8 mouse cellular contexts compared by ENCODE assay signal in the genomic region with DNA sequence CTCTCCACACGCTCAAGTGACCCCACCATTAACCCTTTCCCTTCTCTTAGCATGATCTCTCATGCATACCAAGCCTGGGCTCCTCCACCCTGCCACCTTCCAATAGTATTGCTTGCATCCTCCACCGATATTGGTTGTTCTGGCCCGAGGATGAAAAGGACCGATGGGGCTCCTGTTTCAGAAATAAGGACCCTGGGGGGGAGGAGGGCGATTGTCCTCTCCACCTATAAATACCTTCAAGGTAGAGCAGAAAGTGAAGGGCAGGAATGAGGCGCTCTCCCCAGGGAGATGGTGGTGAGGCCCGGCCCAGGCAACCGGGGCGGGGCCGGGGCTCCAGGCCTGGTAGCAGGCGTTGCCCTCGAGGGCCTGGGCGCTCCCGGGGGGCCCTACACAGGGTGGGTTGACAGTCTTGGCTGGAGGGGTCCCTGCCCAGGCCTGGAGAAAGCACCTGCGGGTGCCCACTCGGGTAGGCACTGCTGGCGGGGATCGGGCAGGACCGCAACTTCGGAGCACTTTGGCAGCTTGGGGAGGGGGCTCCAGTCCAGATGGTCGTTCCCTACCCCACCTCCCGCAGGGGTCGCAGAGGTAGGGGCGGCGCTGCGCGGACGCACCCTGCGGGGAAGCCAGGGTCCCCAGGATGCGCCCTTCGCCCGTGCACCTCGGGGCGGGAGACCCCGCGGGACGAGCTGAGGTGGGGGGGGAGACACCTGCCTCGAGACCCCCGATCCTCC. TPM values are rescaled to one million over a fixed set of nuclear protein-coding genes. Genes with fewer than 3 reads are reported as not detected.
DNase-seq lines count a peak whose midpoint lies in the region; ATAC-seq and TF ChIP-seq lines count a peak whose summit lies in the region.

No protein-coding gene starts in this region.

- peak overlapping the region; percentile 86 for H3K9ac ChIP-seq in forebrain, embryonic 14.5 days (ENCODE audit: low read length)
- peak overlapping the region; percentile 78 for H3K9ac ChIP-seq in lung, embryonic 15.5 days

- H3K4me1 ChIP-seq in bone marrow, adult 2 months (ENCODE audit: control insufficient read depth, insufficient read depth, low read length) = no peaks in the 10 kb centered on the region
- H3K4me1 ChIP-seq in forebrain, embryonic 14.5 days (ENCODE audit: control insufficient read depth, insufficient read depth, low read length) = 0 out of 2 replicates have a peak, but pooled peaks cover 3% of the 10 kb centered on the region
- no peaks in the 10 kb centered on the region; the same call in 1 of the 2 replicates for H3K4me1 ChIP-seq in kidney, adult 2 months (ENCODE audit: control insufficient read depth, insufficient read depth, low read length)
- H3K4me1 ChIP-seq in lung, embryonic 15.5 days = peaks cover 16% of the 10 kb centered on the region; the same call in 1 of the 2 replicates

- peak; percentile 61 for ATAC-seq in forebrain, embryonic 14.5 days
- peak; percentile 57 for ATAC-seq in lung, embryonic 15.5 days (ENCODE audit: borderline replicate concordance, extremely low read depth, low FRiP score, low TSS enrichment)

- peak overlapping the region; percentile 85 for H3K4me2 ChIP-seq in forebrain, embryonic 14.5 days (ENCODE audit: low read length)
- H3K4me2 ChIP-seq in lung, embryonic 15.5 days = peak overlapping the region; percentile 98

- H3K4me3 ChIP-seq in bone marrow, adult 2 months (replicated peaks; ENCODE audit: control insufficient read depth, low read depth, low read length) = peak overlapping the region; percentile 81
- peak overlapping the region; percentile 76 for H3K4me3 ChIP-seq in forebrain, embryonic 14.5 days (ENCODE audit: low read depth, low read length)
- peak overlapping the region; percentile 100 for H3K4me3 ChIP-seq in kidney, adult 2 months (ENCODE audit: insufficient read depth, low read depth, low read length)
- H3K4me3 ChIP-seq in lung, embryonic 15.5 days = peak overlapping the region; percentile 83

- H3K9me3 ChIP-seq in forebrain, embryonic 14.5 days (replicated peaks; ENCODE audit: control insufficient read depth, low read length) = no peaks in the 10 kb centered on the region
- H3K9me3 ChIP-seq in lung, embryonic 15.5 days = no peaks in the 10 kb centered on the region

- no peak for TF ChIP-seq POLR2A in bone marrow, adult 2 months (IDR thresholded peaks at IDR 0.05; ENCODE audit: borderline replicate concordance, control insufficient read depth, low read depth, low read length)
- no peak for TF ChIP-seq POLR2A in kidney, adult 2 months (IDR thresholded peaks at IDR 0.05; ENCODE audit: low read depth, low read length)

- intact Hi-C loops in left cerebral cortex, postnatal 4 days (cut with DNase I) = no loop called here

- TF ChIP-seq CTCF in bone marrow, adult 2 months (IDR thresholded peaks at IDR 0.05; ENCODE audit: control insufficient read depth, insufficient read depth, low read length) = no peak
- TF ChIP-seq CTCF in kidney, adult 2 months (conservative IDR thresholded peaks at IDR 0.05; ENCODE audit: insufficient read depth, insufficient read length, low read depth, low read length) = no peak

- peaks cover 25% of the 10 kb centered on the region for H3K27me3 ChIP-seq in forebrain, embryonic 14.5 days (replicated peaks; ENCODE audit: control insufficient read depth, insufficient read depth, low read length)
- no peaks in the 10 kb centered on the region for H3K27me3 ChIP-seq in kidney, adult 2 months (replicated peaks; ENCODE audit: control insufficient read depth, insufficient read depth, low read length)
- H3K27me3 ChIP-seq in lung, embryonic 15.5 days = peaks cover 29% of the 10 kb centered on the region

- H3K27ac ChIP-seq in bone marrow, adult 2 months (ENCODE audit: control insufficient read depth, insufficient read depth, low read depth, low read length, poor library complexity) = peak overlapping the region; percentile 47
- peak overlapping the region; percentile 72; the same call in 1 of the 2 replicates for H3K27ac ChIP-seq in forebrain, embryonic 14.5 days (ENCODE audit: low read depth, low read length)
- H3K27ac ChIP-seq in kidney, adult 2 months (ENCODE audit: insufficient read depth, low read depth, low read length) = peak overlapping the region; percentile 42
- peak overlapping the region; percentile 82 for H3K27ac ChIP-seq in lung, embryonic 15.5 days

- peaks cover 24% of the 10 kb centered on the region for H3K36me3 ChIP-seq in forebrain, embryonic 14.5 days (ENCODE audit: control insufficient read depth, insufficient read depth, low read length)
- no peaks in the 10 kb centered on the region for H3K36me3 ChIP-seq in kidney, adult 2 months (ENCODE audit: control insufficient read depth, insufficient read depth, low read length)
- H3K36me3 ChIP-seq in lung, embryonic 15.5 days = peaks cover 15% of the 10 kb centered on the region

- DNase-seq in right cerebral cortex, adult 18-20 months = peak; percentile 23
- DNase-seq in right cerebral cortex, postnatal 14 days = no peak
- peak; percentile 16 for DNase-seq in forebrain, embryonic 14.5 days (ENCODE audit: low spot score)
- DNase-seq in kidney, adult 2 months = peak; percentile 42
- DNase-seq in right cerebral cortex, postnatal 4 days = peak; percentile 67
- DNase-seq in left cerebral cortex, postnatal 4 days = no peak

- 2% methylated on average over 33 of the region's 39 CpGs for WGBS in bone marrow, adult 2 months
- under 1% methylated on average over 27 of the region's 39 CpGs for WGBS in forebrain, embryonic 14.5 days
- 1% methylated on average over 33 of the region's 39 CpGs for WGBS in kidney, adult 2 months
- WGBS in lung, embryonic 15.5 days = under 1% methylated on average over 38 of the region's 39 CpGs

RNA-seq across cellular contexts. Expression of gene Wiz, which starts 0.7 kb away (rescaled TPM):
- 11.8 and 15.5 TPM in 2 replicates for polyA plus RNA-seq in bone marrow, adult 2 months (2011; ENCODE audit: insufficient read depth, insufficient read length, low replicate concordance, missing spikeins)
- polyA plus RNA-seq in forebrain, embryonic 14.5 days (2014; fragmentation: Nextera tagmentation; extraction: Ambion mirVana) = 29.2 and 35.6 TPM in 2 replicates
- 30.9 and 34.6 TPM in 2 replicates for polyA plus RNA-seq in kidney, adult 2 months (2012; rRNA removed)
- 24.9 and 26.9 TPM in 2 replicates for polyA plus RNA-seq in lung, embryonic 15.5 days (2015; fragmentation: Nextera tagmentation; extraction: Ambion mirVana)
- total RNA-seq in left cerebral cortex, postnatal 4 days (2021) = 100 to 1,000 TPM; 114 to 122 TPM

RNA-seq across cellular contexts. Expression of gene Rasal3, which starts 14.8 kb away (rescaled TPM):
- 20.7 and 58.8 TPM in 2 replicates for polyA plus RNA-seq in bone marrow, adult 2 months (2011; ENCODE audit: insufficient read depth, insufficient read length, low replicate concordance, missing spikeins)
- polyA plus RNA-seq in forebrain, embryonic 14.5 days (2014; fragmentation: Nextera tagmentation; extraction: Ambion mirVana) = 0.52 and 1.2 TPM in 2 replicates
- polyA plus RNA-seq in kidney, adult 2 months (2012; rRNA removed) = 1.2 and 8.7 TPM in 2 replicates
- polyA plus RNA-seq in lung, embryonic 15.5 days (2015; fragmentation: Nextera tagmentation; extraction: Ambion mirVana) = 1.7 and 5.5 TPM in 2 replicates
- total RNA-seq in left cerebral cortex, postnatal 4 days (2021) = 1 to 10 TPM; 1.5 to 1.9 TPM

RNA-seq across cellular contexts. Expression of gene Pglyrp2, which starts 35.4 kb away (rescaled TPM):
- polyA plus RNA-seq in bone marrow, adult 2 months (2011; ENCODE audit: insufficient read depth, insufficient read length, low replicate concordance, missing spikeins) = 0.95 and 3.4 TPM in 2 replicates
- polyA plus RNA-seq in forebrain, embryonic 14.5 days (2014; fragmentation: Nextera tagmentation; extraction: Ambion mirVana) = not detected in 2 replicates
- 0.64 and 3.5 TPM in 2 replicates for polyA plus RNA-seq in kidney, adult 2 months (2012; rRNA removed)
- polyA plus RNA-seq in lung, embryonic 15.5 days (2015; fragmentation: Nextera tagmentation; extraction: Ambion mirVana) = 0.26 and 1.2 TPM in 2 replicates
- not detected for total RNA-seq in left cerebral cortex, postnatal 4 days (2021)

RNA-seq across cellular contexts. Expression of gene Akap8l, which starts 38.1 kb away (rescaled TPM):
- polyA plus RNA-seq in bone marrow, adult 2 months (2011; ENCODE audit: insufficient read depth, insufficient read length, low replicate concordance, missing spikeins) = 141 and 225 TPM in 2 replicates
- 66.6 and 82.4 TPM in 2 replicates for polyA plus RNA-seq in forebrain, embryonic 14.5 days (2014; fragmentation: Nextera tagmentation; extraction: Ambion mirVana)
- polyA plus RNA-seq in kidney, adult 2 months (2012; rRNA removed) = 71.5 and 96.4 TPM in 2 replicates
- polyA plus RNA-seq in lung, embryonic 15.5 days (2015; fragmentation: Nextera tagmentation; extraction: Ambion mirVana) = 85.0 and 104 TPM in 2 replicates
- total RNA-seq in left cerebral cortex, postnatal 4 days (2021) = 100 to 1,000 TPM in 1 of 2 experiments, 10 to 100 TPM in 1; 98.5 to 109 TPM

Comparison
In these comparisons a context has a peak if more than half of its experiments do, and no peak if none do; other contexts are left out.
1. DNase-seq: peak in right cerebral cortex, adult 18-20 months (single experiment), forebrain, embryonic 14.5 days (single experiment), kidney, adult 2 months (single experiment) and right cerebral cortex, postnatal 4 days (single experiment); none in right cerebral cortex, postnatal 14 days (single experiment) and left cerebral cortex, postnatal 4 days (single experiment).
2. Peak in every context shown above with its lines, with median percentiles within 50 percentile points of each other: H3K27ac ChIP-seq and H3K4me3 ChIP-seq.